Mouse (Mus musculus) myocyte (in vitro differentiated cells): ENCODE data around the gene Errfi1. TPM values are rescaled to one million over a fixed set of nuclear protein-coding genes. Genes with fewer than 3 reads are reported as not detected.

Source experiments
- H3K27me3 ChIP-seq: one replicate; pipeline ENCODE4 v1.6.1; 2011; ENCODE audit not compliant: control insufficient read depth, insufficient read depth, insufficient read length
- H3K36me3 ChIP-seq: one replicate; pipeline ENCODE4 v1.6.1; 2011; ENCODE audit not compliant: control insufficient read depth, insufficient read depth
- H3K4me2 ChIP-seq: one replicate; pipeline ENCODE4 v1.6.1; 2011; ENCODE audit warnings: low read depth, control low read depth
- H3K4me3 ChIP-seq: one replicate; pipeline ENCODE4 v1.5.1; 2011; ENCODE audit warnings: mild to moderate bottlenecking, control low read depth, moderate library complexity
- H3K79me2 ChIP-seq: one replicate; pipeline ENCODE4 v1.6.1; 2011; ENCODE audit not compliant: control insufficient read depth, insufficient read depth
- H3ac ChIP-seq: one replicate; pipeline ENCODE4 v1.6.1; 2011; ENCODE audit not compliant: control insufficient read depth, insufficient read length
- E2F4 ChIP-seq: IDR thresholded peaks from one replicate; pipeline ENCODE4 v1.6.1; 2011; ENCODE audit warnings: mild to moderate bottlenecking, control low read depth, moderate library complexity; ENCODE audit not compliant: insufficient read depth
- MAX ChIP-seq: IDR thresholded peaks from one replicate; pipeline ENCODE4 v1.6.1; 2011; ENCODE audit warnings: low read depth, mild to moderate bottlenecking, control low read depth
- MYOD1 ChIP-seq, 3 experiments: IDR thresholded peaks; one replicate each; pipeline ENCODE4 v1.6.1; 2011; ENCODE audit warnings: control low read depth in 2 of 3, low read depth in 2 of 3, mild to moderate bottlenecking in 2 of 3, moderate library complexity in 1 of 3; ENCODE audit not compliant: insufficient read length in 2 of 3, control insufficient read depth in 1 of 3
- MYOG ChIP-seq, 3 experiments: IDR thresholded peaks; one replicate each; pipeline ENCODE4 v1.6.1; 2011; ENCODE audit warnings: control low read depth in 2 of 3, low read depth in 2 of 3, mild to moderate bottlenecking in 2 of 3; ENCODE audit not compliant: insufficient read length in 2 of 3, control insufficient read depth in 1 of 3, insufficient read depth in 1 of 3
- POLR2A ChIP-seq: IDR thresholded peaks from one replicate; pipeline ENCODE4 v1.6.1; 2011; ENCODE audit warnings: low read depth, mild to moderate bottlenecking, control low read depth, moderate library complexity; ENCODE audit not compliant: insufficient read length
- POLR2AphosphoS2 ChIP-seq: IDR thresholded peaks from one replicate; pipeline ENCODE4 v1.6.1; 2011; ENCODE audit warnings: low read depth, control low read depth; ENCODE audit not compliant: insufficient read length
- REST ChIP-seq: IDR thresholded peaks from one replicate; pipeline ENCODE4 v1.6.1; 2011; ENCODE audit warnings: mild to moderate bottlenecking, control low read depth, moderate library complexity; ENCODE audit not compliant: insufficient read depth, insufficient read length
- SRF ChIP-seq: IDR thresholded peaks from one replicate; pipeline ENCODE4 v1.6.1; 2011; ENCODE audit warnings: low read depth; ENCODE audit not compliant: control insufficient read depth, insufficient read length
- TCF12 ChIP-seq: IDR thresholded peaks from one replicate; pipeline ENCODE4 v1.6.1; 2011; ENCODE audit warnings: mild to moderate bottlenecking, control low read depth; ENCODE audit not compliant: poor library complexity, insufficient read depth, severe bottlenecking
- TCF3 ChIP-seq: IDR thresholded peaks from one replicate; pipeline ENCODE4 v1.6.1; 2011; ENCODE audit warnings: low read depth, control low read depth; ENCODE audit not compliant: insufficient read length
- USF1 ChIP-seq: IDR thresholded peaks from one replicate; pipeline ENCODE4 v1.6.1; 2011; ENCODE audit warnings: low read depth, mild to moderate bottlenecking, control low read depth, moderate library complexity
- polyA plus RNA-seq: library from polyadenylated mRNA; unstranded; fragments of >200 nt; fragmentation: generic; extraction: Trizol; gene quantifications from one replicate; pipeline ENCODE4 v1.2.1, GENCODE M21; 2012; ENCODE audit warnings: missing spikeins

Errfi1 gene
- polyA plus RNA-seq, 1 experiment: 18.9 TPM

GRCm38 (mm10) chr4:150889273-150889954, 35.7 kb downstream of the Errfi1 start:
- no peak for TF ChIP-seq POLR2AphosphoS2
- TF ChIP-seq MYOD1 (IDR thresholded peaks at IDR 0.05; ENCODE audit: control insufficient read depth in 1 of 3, insufficient read length in 2 of 3, low read depth in 2 of 3): no peak
- TF ChIP-seq E2F4: no peak
- no peak for TF ChIP-seq TCF3
- no peak for TF ChIP-seq MYOG (IDR thresholded peaks at IDR 0.05; ENCODE audit: control insufficient read depth in 1 of 3, insufficient read depth in 1 of 3, insufficient read length in 2 of 3, low read depth in 2 of 3)
- no peak for TF ChIP-seq REST
- no peak for TF ChIP-seq USF1
- no peak for TF ChIP-seq SRF
- no peak for TF ChIP-seq TCF12
- TF ChIP-seq POLR2A: no peak
- no peak for TF ChIP-seq MAX
- no peaks in the 10 kb centered on the region for H3K79me2 ChIP-seq
- H3K4me2 ChIP-seq: no peak overlapping the region

GRCm38 (mm10) chr4:150889955-150890315, 36.2 kb downstream of the Errfi1 start:
- Histone ChIP-seq H3K36me3 (no peaks in the 10 kb centered on the region), H3K79me2 (no peaks in the 10 kb centered on the region), H3K27me3 (no peaks in the 10 kb centered on the region), H3ac (no peak overlapping the region), H3K4me3 (no peak overlapping the region), H3K4me2 (no peak overlapping the region)
- TF ChIP-seq E2F4 (no peak), SRF (no peak), TCF12 (no peak), MYOG (IDR thresholded peaks at IDR 0.05; ENCODE audit: control insufficient read depth in 1 of 3, insufficient read depth in 1 of 3, insufficient read length in 2 of 3, low read depth in 2 of 3) (no peak)

More at GRCm38 (mm10) chr4:150889273-150889954, 35.7 kb downstream of the Errfi1 start:
- H3ac ChIP-seq: no peak overlapping the region
- no peaks in the 10 kb centered on the region for H3K36me3 ChIP-seq
- H3K4me3 ChIP-seq: no peak overlapping the region
- H3K27me3 ChIP-seq: no peaks in the 10 kb centered on the region

GRCm38 (mm10) chr4:150891308-150891707, 37.6 kb downstream of the Errfi1 start:
- TF ChIP-seq USF1 (no peak), SRF (no peak), MAX (no peak), E2F4 (no peak), POLR2AphosphoS2 (no peak), TCF12 (no peak), POLR2A (no peak)
- H3K36me3 ChIP-seq: no peaks in the 10 kb centered on the region
- no peak overlapping the region for H3K4me3 ChIP-seq
- no peak overlapping the region for H3ac ChIP-seq
- no peaks in the 10 kb centered on the region for H3K79me2 ChIP-seq
- no peak overlapping the region for H3K4me2 ChIP-seq
- H3K27me3 ChIP-seq: no peaks in the 10 kb centered on the region

- peaks cover 4% of the 10 kb centered on the region for H3K36me3 ChIP-seq
- no peaks in the 10 kb centered on the region for H3K79me2 ChIP-seq
- H3K4me2 ChIP-seq: no peak overlapping the region
- H3K4me3 ChIP-seq: no peak overlapping the region
- H3ac ChIP-seq: no peak overlapping the region
- no peak for TF ChIP-seq USF1
- no peak for TF ChIP-seq REST
- no peak for TF ChIP-seq E2F4
- no peak for TF ChIP-seq POLR2A
- H3K27me3 ChIP-seq: no peaks in the 10 kb centered on the region
Measured at GRCm38 (mm10) chr4:150894718-150895501, 41.2 kb downstream of the Errfi1 start.

- peaks cover 4% of the 10 kb centered on the region for H3K36me3 ChIP-seq
Measured at GRCm38 (mm10) chr4:150896896-150897624, 43.3 kb downstream of the Errfi1 start.

More at GRCm38 (mm10) chr4:150896896-150897624, 43.3 kb downstream of the Errfi1 start:
- TF ChIP-seq MAX (no peak), REST (no peak), POLR2A (no peak), E2F4 (no peak)
- Histone ChIP-seq H3K27me3 (no peaks in the 10 kb centered on the region), H3K4me3 (no peak overlapping the region), H3K4me2 (no peak overlapping the region), H3K79me2 (no peaks in the 10 kb centered on the region), H3ac (no peak overlapping the region)
